Mouse (Mus musculus): Measurements from ENCODE around the gene Rab17.

Gene Rab17

GRCm38 (mm10) chr1:90997136-90997535 is 27.7 kb upstream of the Rab17 start:
- no peak for DNase-seq (ENCODE audit: inconsistent age in 2 of 2, low spot score in 1 of 2)

- DNase-seq (ENCODE audit: inconsistent age in 2 of 2, low spot score in 1 of 2), result no peak
Observed at GRCm38 (mm10) chr1:90995916-90996315, 26.5 kb upstream of the Rab17 start.

- DNase-seq (ENCODE audit: inconsistent age in 2 of 2, low spot score in 1 of 2), result peak in 1 of 2 experiments; percentile 3
Observed at GRCm38 (mm10) chr1:90981346-90981745, 11.9 kb upstream of the Rab17 start.

GRCm38 (mm10) chr1:90980638-90981330 is 11.3 kb upstream of the Rab17 start:
- DNase-seq (ENCODE audit: inconsistent age in 2 of 2, low spot score in 1 of 2), result peak; percentile 14 to 61

GRCm38 (mm10) chr1:90975960-90976359 is 6.5 kb upstream of the Rab17 start:
- DNase-seq (ENCODE audit: inconsistent age in 2 of 2, low spot score in 1 of 2), result no peak

- peak; percentile 90 to 93 for DNase-seq (ENCODE audit: inconsistent age in 2 of 2, low spot score in 1 of 2)
Observed at GRCm38 (mm10) chr1:90974906-90975649, 5.6 kb upstream of the Rab17 start.

- no peak for DNase-seq (ENCODE audit: inconsistent age in 2 of 2, low spot score in 1 of 2)
Observed at GRCm38 (mm10) chr1:90973574-90973911, 4.1 kb upstream of the Rab17 start.

GRCm38 (mm10) chr1:90972911-90973573 is 3.6 kb upstream of the Rab17 start:
- DNase-seq (ENCODE audit: inconsistent age in 2 of 2, low spot score in 1 of 2), result peak; percentile 93 to 98

GRCm38 (mm10) chr1:90969881-90970390 is 475 bp upstream of the Rab17 start:
- DNase-seq (ENCODE audit: inconsistent age in 2 of 2, low spot score in 1 of 2), result no peak

GRCm38 (mm10) chr1:90968649-90969048 is 812 bp downstream of the Rab17 start:
- no peak for DNase-seq (ENCODE audit: inconsistent age in 2 of 2, low spot score in 1 of 2)

- peak; percentile 78 to 88 for DNase-seq (ENCODE audit: inconsistent age in 2 of 2, low spot score in 1 of 2)
Observed at GRCm38 (mm10) chr1:90967583-90967982, 1.9 kb downstream of the Rab17 start.

- no peak for DNase-seq (ENCODE audit: inconsistent age in 2 of 2, low spot score in 1 of 2)
Observed at GRCm38 (mm10) chr1:90962994-90963393, 6.5 kb downstream of the Rab17 start.

GRCm38 (mm10) chr1:90962526-90962925 is 6.9 kb downstream of the Rab17 start:
- DNase-seq (ENCODE audit: inconsistent age in 2 of 2, low spot score in 1 of 2), result no peak

- peak; percentile 40 to 86 for DNase-seq (ENCODE audit: inconsistent age in 2 of 2, low spot score in 1 of 2)
Observed at GRCm38 (mm10) chr1:90956245-90957096, 13.0 kb downstream of the Rab17 start.

GRCm38 (mm10) chr1:90953688-90954087 is 15.8 kb downstream of the Rab17 start:
- no peak for DNase-seq (ENCODE audit: inconsistent age in 2 of 2, low spot score in 1 of 2)

- no peak for DNase-seq (ENCODE audit: inconsistent age in 2 of 2, low spot score in 1 of 2)
Observed at GRCm38 (mm10) chr1:90952808-90953207, 16.7 kb downstream of the Rab17 start, which contains the start of gene Prlh. Gene Prlh (plus strand): TSS chr1:90953108.

- DNase-seq (ENCODE audit: inconsistent age in 2 of 2, low spot score in 1 of 2), result no peak
Observed at GRCm38 (mm10) chr1:90951670-90952069, 17.8 kb downstream of the Rab17 start.

- DNase-seq (ENCODE audit: inconsistent age in 2 of 2, low spot score in 1 of 2), result no peak
Observed at GRCm38 (mm10) chr1:90949309-90949708, 20.2 kb downstream of the Rab17 start.

- DNase-seq (ENCODE audit: inconsistent age in 2 of 2, low spot score in 1 of 2), result no peak
Observed at GRCm38 (mm10) chr1:90947252-90947651, 22.2 kb downstream of the Rab17 start.

GRCm38 (mm10) chr1:90945171-90945570 is 24.3 kb downstream of the Rab17 start:
- DNase-seq (ENCODE audit: inconsistent age in 2 of 2, low spot score in 1 of 2), result no peak

GRCm38 (mm10) chr1:90939980-90940379 is 29.5 kb downstream of the Rab17 start:
- peak in 1 of 2 experiments; percentile 33 for DNase-seq (ENCODE audit: inconsistent age in 2 of 2, low spot score in 1 of 2)
